Mouse (Mus musculus): Measurements from ENCODE around the gene Adig. TPM values are rescaled to one million over a fixed set of nuclear protein-coding genes. Genes with fewer than 3 reads are reported as not detected.

Adig gene
- polyA plus RNA-seq, 1 experiment = 0.43 TPM

DNA sequence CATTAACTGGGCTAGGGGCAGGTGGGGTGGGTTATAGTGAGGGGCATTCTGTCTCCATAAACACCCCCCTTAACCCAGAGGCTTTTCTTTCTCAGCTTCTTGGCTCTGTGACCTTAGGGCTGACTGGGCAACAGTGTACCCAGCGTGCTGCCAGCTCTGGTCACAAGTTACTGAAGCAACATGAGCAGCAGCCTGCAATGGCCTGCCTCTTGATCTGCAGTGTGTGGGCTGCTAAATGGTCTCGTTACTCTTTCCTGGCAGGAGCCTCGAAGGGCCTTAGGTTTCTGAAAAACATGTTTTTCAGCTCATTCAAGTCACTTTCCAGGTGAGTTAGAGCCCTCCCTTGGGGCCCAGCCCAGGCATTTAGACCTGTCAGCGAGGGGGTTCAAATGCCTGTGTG, 1.3 kb downstream of the Adig start:
- H3K4me1 ChIP-seq (ENCODE audit: control insufficient read depth, insufficient read depth, low read length) = no peaks in the 10 kb centered on the region
- no peak overlapping the region for H3K4me3 ChIP-seq (replicated peaks; ENCODE audit: insufficient read depth, low read depth, low read length)
- no peak overlapping the region for H3K27ac ChIP-seq (ENCODE audit: insufficient read depth, low read length)
- 63% methylated on average over 4 of the region's 4 CpGs for WGBS
- DNase-seq = no peak
- TF ChIP-seq POLR2A (IDR thresholded peaks at IDR 0.05; ENCODE audit: borderline replicate concordance, insufficient read depth, low read length) (no peak), CTCF (IDR thresholded peaks at IDR 0.05; ENCODE audit: borderline replicate concordance, insufficient read depth, low read depth, low read length) (no peak)
- H3K27me3 ChIP-seq (ENCODE audit: control insufficient read depth, insufficient read depth, low read length) = no peaks in the 10 kb centered on the region

DNA sequence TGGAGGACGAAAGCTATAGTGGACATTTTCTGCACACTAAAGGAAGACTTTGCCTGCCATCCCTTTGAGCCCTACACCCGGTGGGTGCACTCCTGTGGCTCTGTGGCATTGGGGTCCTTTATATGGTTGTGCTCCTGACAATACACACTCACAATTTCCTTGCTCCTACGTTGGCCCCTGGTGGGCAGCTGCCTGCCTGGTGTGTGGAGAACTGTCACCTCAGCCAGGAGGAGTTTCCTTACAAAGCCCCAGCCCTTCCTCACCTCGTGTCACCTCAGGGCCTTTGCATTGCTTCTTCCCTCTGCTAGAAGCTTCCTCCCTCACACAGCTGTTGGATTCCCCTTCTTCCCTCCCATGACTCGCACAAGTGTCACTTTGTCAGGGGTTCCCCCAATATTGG, 4.1 kb downstream of the Adig start:
- WGBS = 71% methylated on average over 5 of the region's 5 CpGs
- no peaks in the 10 kb centered on the region for H3K4me1 ChIP-seq (ENCODE audit: control insufficient read depth, insufficient read depth, low read length)
- H3K4me3 ChIP-seq (replicated peaks; ENCODE audit: insufficient read depth, low read depth, low read length) = no peak overlapping the region
- TF ChIP-seq CTCF (IDR thresholded peaks at IDR 0.05; ENCODE audit: borderline replicate concordance, insufficient read depth, low read depth, low read length) (no peak), POLR2A (IDR thresholded peaks at IDR 0.05; ENCODE audit: borderline replicate concordance, insufficient read depth, low read length) (no peak)
- no peak overlapping the region for H3K27ac ChIP-seq (ENCODE audit: insufficient read depth, low read length)
- no peak for DNase-seq
- H3K27me3 ChIP-seq (ENCODE audit: control insufficient read depth, insufficient read depth, low read length) = no peaks in the 10 kb centered on the region

- 89% methylated on average over 10 of the region's 10 CpGs for WGBS
- DNase-seq = no peak
Measured at GRCm38 (mm10) chr2:158507046-158507445, 4.6 kb downstream of the Adig start.

GRCm38 (mm10) chr2:158510665-158511064, 8.3 kb downstream of the Adig start:
- 47% methylated on average over 6 of the region's 6 CpGs for WGBS
- H3K4me1 ChIP-seq (ENCODE audit: control insufficient read depth, insufficient read depth, low read length) = no peaks in the 10 kb centered on the region
- no peak overlapping the region for H3K4me3 ChIP-seq (replicated peaks; ENCODE audit: insufficient read depth, low read depth, low read length)
- H3K27ac ChIP-seq (ENCODE audit: insufficient read depth, low read length) = no peak overlapping the region
- TF ChIP-seq POLR2A (IDR thresholded peaks at IDR 0.05; ENCODE audit: borderline replicate concordance, insufficient read depth, low read length) = no peak
- TF ChIP-seq CTCF (IDR thresholded peaks at IDR 0.05; ENCODE audit: borderline replicate concordance, insufficient read depth, low read depth, low read length) = no peak
- no peak for DNase-seq
- H3K27me3 ChIP-seq (ENCODE audit: control insufficient read depth, insufficient read depth, low read length) = no peaks in the 10 kb centered on the region

More at GRCm38 (mm10) chr2:158507046-158507445, 4.6 kb downstream of the Adig start:
- Histone ChIP-seq H3K27ac (ENCODE audit: insufficient read depth, low read length) (no peak overlapping the region), H3K4me1 (ENCODE audit: control insufficient read depth, insufficient read depth, low read length) (no peaks in the 10 kb centered on the region), H3K27me3 (ENCODE audit: control insufficient read depth, insufficient read depth, low read length) (no peaks in the 10 kb centered on the region), H3K4me3 (replicated peaks; ENCODE audit: insufficient read depth, low read depth, low read length) (no peak overlapping the region)
- TF ChIP-seq POLR2A (IDR thresholded peaks at IDR 0.05; ENCODE audit: borderline replicate concordance, insufficient read depth, low read length) (no peak), CTCF (IDR thresholded peaks at IDR 0.05; ENCODE audit: borderline replicate concordance, insufficient read depth, low read depth, low read length) (no peak)

- no peak for DNase-seq
- WGBS = 70% methylated on average over 10 of the region's 10 CpGs
- H3K27me3 ChIP-seq (ENCODE audit: control insufficient read depth, insufficient read depth, low read length) = no peaks in the 10 kb centered on the region
- no peak within 1 kb of the TSS for H3K4me3 ChIP-seq (replicated peaks; ENCODE audit: insufficient read depth, low read depth, low read length)
- no peak for TF ChIP-seq CTCF (IDR thresholded peaks at IDR 0.05; ENCODE audit: borderline replicate concordance, insufficient read depth, low read depth, low read length)
- no peak for TF ChIP-seq POLR2A (IDR thresholded peaks at IDR 0.05; ENCODE audit: borderline replicate concordance, insufficient read depth, low read length)
- H3K4me1 ChIP-seq (ENCODE audit: control insufficient read depth, insufficient read depth, low read length) = no peaks in the 10 kb centered on the region
- no peak within 1 kb of the TSS for H3K27ac ChIP-seq (ENCODE audit: insufficient read depth, low read length)
Measured at GRCm38 (mm10) chr2:158512528-158512927, 10.1 kb downstream of the Adig start, which contains the start of gene Arhgap40. Gene Arhgap40, plus strand, starts transcription at chr2:158512796.

DNA sequence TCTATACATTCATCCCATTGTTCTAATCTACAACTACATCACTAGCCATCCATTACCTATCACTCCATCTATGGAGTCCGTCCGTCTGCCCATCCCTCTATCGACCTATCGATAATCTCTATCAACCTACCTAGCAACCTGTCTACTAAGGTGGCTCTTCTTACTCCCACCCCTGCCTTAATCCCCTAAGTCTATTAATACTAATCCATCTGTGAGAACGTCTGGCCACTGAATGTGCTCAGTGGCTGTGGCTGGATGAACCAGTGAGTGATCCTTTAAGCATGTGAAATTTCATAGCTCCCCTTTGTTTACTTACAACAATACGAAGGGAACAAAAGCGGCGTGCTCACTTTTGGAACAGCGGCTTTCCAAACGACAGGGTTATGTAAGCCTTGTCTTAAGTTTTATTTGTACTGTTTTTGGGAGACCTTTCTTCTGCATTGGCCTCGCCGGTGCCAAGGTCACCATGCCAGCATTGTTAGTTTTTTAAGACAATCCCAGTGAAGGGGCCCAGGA, 11.5 kb downstream of the Adig start:
- H3K27me3 ChIP-seq (ENCODE audit: control insufficient read depth, insufficient read depth, low read length) = no peaks in the 10 kb centered on the region
- H3K27ac ChIP-seq (ENCODE audit: insufficient read depth, low read length) = no peak overlapping the region
- H3K4me1 ChIP-seq (ENCODE audit: control insufficient read depth, insufficient read depth, low read length) = no peaks in the 10 kb centered on the region; the same call in 1 of the 2 replicates
- H3K4me3 ChIP-seq (replicated peaks; ENCODE audit: insufficient read depth, low read depth, low read length) = no peak overlapping the region
- 84% methylated on average over 12 of the region's 12 CpGs for WGBS
- TF ChIP-seq CTCF (IDR thresholded peaks at IDR 0.05; ENCODE audit: borderline replicate concordance, insufficient read depth, low read depth, low read length) = no peak
- no peak for TF ChIP-seq POLR2A (IDR thresholded peaks at IDR 0.05; ENCODE audit: borderline replicate concordance, insufficient read depth, low read length)
- no peak for DNase-seq

DNA sequence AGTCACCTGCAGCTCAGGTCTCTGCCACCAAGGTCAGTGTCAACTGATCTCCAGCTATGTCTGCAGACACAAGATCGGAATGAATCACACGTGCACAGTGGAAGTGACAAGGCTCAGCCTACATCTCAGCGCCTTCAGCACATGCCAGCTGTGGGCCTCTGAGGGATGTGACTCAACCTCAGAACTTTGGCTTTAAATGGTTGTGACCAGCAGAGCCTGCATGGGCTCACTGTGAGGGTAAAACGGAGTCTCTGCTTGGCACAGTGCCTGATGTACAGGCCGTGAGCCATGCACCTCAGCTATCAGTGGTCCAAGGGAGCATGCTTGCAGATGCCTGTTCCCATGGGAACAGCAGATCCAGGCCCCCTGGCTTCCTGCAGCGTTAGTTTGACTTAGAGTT, 16.2 kb downstream of the Adig start:
- no peaks in the 10 kb centered on the region for H3K27me3 ChIP-seq (ENCODE audit: control insufficient read depth, insufficient read depth, low read length)
- DNase-seq = no peak
- H3K4me3 ChIP-seq (replicated peaks; ENCODE audit: insufficient read depth, low read depth, low read length) = no peak overlapping the region
- WGBS = 43% methylated on average over 6 of the region's 6 CpGs
- no peak for TF ChIP-seq CTCF (IDR thresholded peaks at IDR 0.05; ENCODE audit: borderline replicate concordance, insufficient read depth, low read depth, low read length)
- no peak for TF ChIP-seq POLR2A (IDR thresholded peaks at IDR 0.05; ENCODE audit: borderline replicate concordance, insufficient read depth, low read length)
- H3K27ac ChIP-seq (ENCODE audit: insufficient read depth, low read length) = no peak overlapping the region
- no peaks in the 10 kb centered on the region; the same call in 1 of the 2 replicates for H3K4me1 ChIP-seq (ENCODE audit: control insufficient read depth, insufficient read depth, low read length)

- H3K4me1 ChIP-seq (ENCODE audit: control insufficient read depth, insufficient read depth, low read length) = peaks cover under 1% of the 10 kb centered on the region; the same call in 1 of the 2 replicates
- TF ChIP-seq CTCF (IDR thresholded peaks at IDR 0.05; ENCODE audit: borderline replicate concordance, insufficient read depth, low read depth, low read length) (no peak), POLR2A (IDR thresholded peaks at IDR 0.05; ENCODE audit: borderline replicate concordance, insufficient read depth, low read length) (no peak)
- H3K27me3 ChIP-seq (ENCODE audit: control insufficient read depth, insufficient read depth, low read length) = no peaks in the 10 kb centered on the region
- WGBS = 73% methylated on average over 11 of the region's 11 CpGs
- no peak overlapping the region for H3K27ac ChIP-seq (ENCODE audit: insufficient read depth, low read length)
- DNase-seq = no peak
- H3K4me3 ChIP-seq (replicated peaks; ENCODE audit: insufficient read depth, low read depth, low read length) = no peak overlapping the region
Measured at GRCm38 (mm10) chr2:158519071-158519470, 16.7 kb downstream of the Adig start.

Measured in cerebellum, adult 2 months (tissue).